Mouse (Mus musculus): ENCODE measurements around the gene AI413582. TPM values are rescaled to one million over a fixed set of nuclear protein-coding genes. Genes with fewer than 3 reads are reported as not detected.

AI413582 gene
- total and polyA plus RNA-seq, 2 experiments from 2014 or later = 11.1 to 18.5 TPM

DNA sequence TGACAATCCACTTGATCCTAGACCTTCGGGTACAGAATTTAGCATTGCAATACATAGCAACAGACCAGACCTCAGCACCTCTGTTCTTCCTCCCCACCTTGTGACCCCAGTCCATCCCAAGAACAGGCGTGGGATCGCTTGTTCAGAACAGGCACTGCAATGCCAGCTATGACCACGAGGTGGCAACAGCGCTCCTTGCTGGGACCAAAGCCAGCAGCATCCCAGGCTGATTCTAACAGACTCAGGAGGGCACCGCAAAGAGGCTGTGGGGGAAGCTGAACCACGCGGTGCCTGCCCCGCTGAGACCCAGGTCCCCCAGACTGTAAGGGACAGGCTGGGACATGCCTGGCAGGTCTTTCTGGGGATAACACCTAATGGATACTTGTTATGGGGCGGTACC, 30.8 kb downstream of the AI413582 start:
- Histone ChIP-seq H3K9ac (replicated peaks; ENCODE audit: low read depth, low read length) (no peak overlapping the region), H3K9me3 (replicated peaks; ENCODE audit: control insufficient read depth, low read length) (no peaks in the 10 kb centered on the region), H3K27ac (ENCODE audit: low read depth) (no peak overlapping the region), H3K27me3 (ENCODE audit: control insufficient read depth, insufficient read depth, low read length) (no peaks in the 10 kb centered on the region), H3K4me3 (ENCODE audit: low read depth, low read length) (no peak overlapping the region), H3K4me2 (ENCODE audit: low read depth, low read length) (no peak overlapping the region), H3K4me1 (ENCODE audit: control insufficient read depth, insufficient read depth) (no peaks in the 10 kb centered on the region), H3K36me3 (replicated peaks; ENCODE audit: control insufficient read depth, insufficient read depth, low read length) (no peaks in the 10 kb centered on the region)
- no peak for TF ChIP-seq EP300 (IDR thresholded peaks at IDR 0.05; ENCODE audit: low read depth)
- TF ChIP-seq CTCF (IDR thresholded peaks at IDR 0.05; ENCODE audit: low read depth) = peak; percentile 100
- DNase-seq (ENCODE audit: low spot score) (peak; percentile 64), ATAC-seq (ENCODE audit: insufficient read depth, low read depth) (peak; percentile 70)
- 7% methylated on average over 10 of the region's 10 CpGs for WGBS

DNA sequence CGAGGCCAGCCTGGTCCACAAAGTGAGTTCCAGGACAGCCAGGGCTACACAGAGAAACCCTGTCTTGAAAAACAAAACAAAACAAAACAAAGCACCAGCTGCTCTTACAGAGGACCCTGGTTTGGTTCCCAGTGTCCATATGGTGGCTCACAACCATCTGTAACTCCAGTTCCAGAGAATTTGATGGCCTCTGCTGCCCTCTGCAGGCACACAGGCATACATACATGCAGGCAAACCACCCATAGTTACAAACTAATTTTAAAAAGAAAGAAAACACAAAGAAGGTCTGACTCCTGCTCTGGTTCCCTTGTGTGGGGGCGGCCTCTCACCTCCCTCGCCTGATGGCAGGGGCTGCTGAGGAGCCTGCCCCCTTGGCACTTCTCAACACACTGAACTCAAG, 32.2 kb downstream of the AI413582 start:
- no peaks in the 10 kb centered on the region for H3K9me3 ChIP-seq (replicated peaks; ENCODE audit: control insufficient read depth, low read length)
- no peak overlapping the region for H3K27ac ChIP-seq (ENCODE audit: low read depth)
- no peak overlapping the region for H3K4me2 ChIP-seq (ENCODE audit: low read depth, low read length)
- H3K36me3 ChIP-seq (replicated peaks; ENCODE audit: control insufficient read depth, insufficient read depth, low read length) = no peaks in the 10 kb centered on the region
- no peaks in the 10 kb centered on the region for H3K27me3 ChIP-seq (ENCODE audit: control insufficient read depth, insufficient read depth, low read length)
- H3K9ac ChIP-seq (replicated peaks; ENCODE audit: low read depth, low read length) = no peak overlapping the region
- TF ChIP-seq EP300 (IDR thresholded peaks at IDR 0.05; ENCODE audit: low read depth) (no peak), CTCF (IDR thresholded peaks at IDR 0.05; ENCODE audit: low read depth) (peak; percentile 18; the same call in 1 of the 2 replicates)
- H3K4me3 ChIP-seq (ENCODE audit: low read depth, low read length) = no peak overlapping the region
- no peak for DNase-seq (ENCODE audit: low spot score)
- no peak for ATAC-seq (ENCODE audit: insufficient read depth, low read depth)
- no peaks in the 10 kb centered on the region for H3K4me1 ChIP-seq (ENCODE audit: control insufficient read depth, insufficient read depth)
- WGBS = 75% methylated on average over 3 of the region's 3 CpGs

DNA sequence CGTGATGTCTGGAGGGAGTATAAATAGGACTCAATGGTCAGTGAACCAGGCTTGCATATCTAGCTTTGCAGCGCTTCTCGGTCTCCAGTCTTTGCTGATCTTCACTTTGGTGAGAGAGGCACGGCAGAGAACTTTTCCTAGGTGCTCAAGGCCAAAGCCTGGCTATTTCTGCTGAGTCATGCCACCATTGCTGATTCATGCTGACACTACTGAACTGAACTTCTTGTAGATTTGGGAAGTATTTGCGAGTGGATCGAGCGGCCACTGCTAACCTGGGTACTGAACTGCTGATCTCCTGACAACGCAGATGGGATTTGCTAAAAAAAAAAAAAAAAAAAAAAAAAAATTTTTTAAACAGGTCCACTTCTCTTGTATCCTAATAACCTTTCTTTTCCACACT, 33.5 kb downstream of the AI413582 start:
- Histone ChIP-seq H3K27ac (ENCODE audit: low read depth) (no peak overlapping the region), H3K27me3 (ENCODE audit: control insufficient read depth, insufficient read depth, low read length) (no peaks in the 10 kb centered on the region), H3K4me2 (ENCODE audit: low read depth, low read length) (no peak overlapping the region), H3K4me3 (ENCODE audit: low read depth, low read length) (no peak overlapping the region), H3K4me1 (ENCODE audit: control insufficient read depth, insufficient read depth) (no peaks in the 10 kb centered on the region), H3K36me3 (replicated peaks; ENCODE audit: control insufficient read depth, insufficient read depth, low read length) (no peaks in the 10 kb centered on the region), H3K9ac (replicated peaks; ENCODE audit: low read depth, low read length) (no peak overlapping the region), H3K9me3 (replicated peaks; ENCODE audit: control insufficient read depth, low read length) (no peaks in the 10 kb centered on the region)
- no peak for TF ChIP-seq CTCF (IDR thresholded peaks at IDR 0.05; ENCODE audit: low read depth)
- no peak for DNase-seq (ENCODE audit: low spot score)
- ATAC-seq (ENCODE audit: insufficient read depth, low read depth) = no peak
- 84% methylated on average over 8 of the region's 8 CpGs for WGBS

DNA sequence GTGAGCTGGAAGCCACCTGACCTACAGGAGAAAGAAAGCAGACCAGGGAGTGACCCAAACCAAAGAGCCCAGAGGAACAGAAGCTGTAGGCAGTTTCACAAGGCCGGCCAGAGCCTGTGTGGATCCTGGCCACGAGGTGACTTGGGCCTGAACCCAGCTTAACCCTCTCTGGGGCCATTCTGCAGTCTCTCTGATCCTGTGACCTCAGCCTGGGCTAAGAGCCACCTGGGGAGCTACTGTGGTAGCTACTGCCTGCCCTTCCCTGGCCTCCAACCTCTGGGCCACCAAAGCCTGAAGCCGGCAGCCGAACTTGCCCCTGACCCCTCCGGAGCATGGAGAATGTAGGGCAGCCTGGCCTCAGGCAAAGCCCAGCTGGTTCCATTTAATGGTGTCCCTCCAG, 36.8 kb downstream of the AI413582 start:
- H3K36me3 ChIP-seq (replicated peaks; ENCODE audit: control insufficient read depth, insufficient read depth, low read length) = no peaks in the 10 kb centered on the region
- 72% methylated on average over 5 of the region's 5 CpGs for WGBS
- no peak overlapping the region for H3K9ac ChIP-seq (replicated peaks; ENCODE audit: low read depth, low read length)
- ATAC-seq (ENCODE audit: insufficient read depth, low read depth) (no peak), DNase-seq (ENCODE audit: low spot score) (no peak)
- no peak overlapping the region for H3K4me2 ChIP-seq (ENCODE audit: low read depth, low read length)
- no peaks in the 10 kb centered on the region for H3K9me3 ChIP-seq (replicated peaks; ENCODE audit: control insufficient read depth, low read length)
- H3K4me3 ChIP-seq (ENCODE audit: low read depth, low read length) = no peak overlapping the region
- H3K4me1 ChIP-seq (ENCODE audit: control insufficient read depth, insufficient read depth) = no peaks in the 10 kb centered on the region
- no peak overlapping the region for H3K27ac ChIP-seq (ENCODE audit: low read depth)
- TF ChIP-seq CTCF (IDR thresholded peaks at IDR 0.05; ENCODE audit: low read depth) (no peak), EP300 (IDR thresholded peaks at IDR 0.05; ENCODE audit: low read depth) (no peak)
- H3K27me3 ChIP-seq (ENCODE audit: control insufficient read depth, insufficient read depth, low read length) = no peaks in the 10 kb centered on the region

DNA sequence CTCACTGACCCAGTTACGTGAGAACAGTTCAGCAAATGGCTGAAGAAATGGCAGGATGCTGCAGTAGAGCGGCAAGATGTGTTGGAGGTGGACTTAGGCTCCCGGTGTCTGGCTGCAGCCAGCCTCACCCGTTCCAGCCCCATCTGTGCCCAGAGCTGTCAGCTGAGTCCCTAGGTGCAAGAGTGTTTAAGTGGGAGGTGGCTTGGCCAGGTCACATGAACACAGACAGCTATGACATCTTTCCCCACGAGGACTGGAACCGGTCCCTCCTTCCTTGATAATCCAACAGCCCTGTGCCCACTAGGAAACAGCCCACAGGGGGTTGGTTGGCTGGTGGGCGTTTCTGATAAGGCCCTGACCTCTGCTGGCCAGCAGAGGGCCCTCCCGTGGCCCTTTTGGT, 37.5 kb downstream of the AI413582 start:
- Histone ChIP-seq H3K9ac (replicated peaks; ENCODE audit: low read depth, low read length) (no peak overlapping the region), H3K9me3 (replicated peaks; ENCODE audit: control insufficient read depth, low read length) (no peaks in the 10 kb centered on the region), H3K27me3 (ENCODE audit: control insufficient read depth, insufficient read depth, low read length) (no peaks in the 10 kb centered on the region), H3K36me3 (replicated peaks; ENCODE audit: control insufficient read depth, insufficient read depth, low read length) (no peaks in the 10 kb centered on the region), H3K4me1 (ENCODE audit: control insufficient read depth, insufficient read depth) (no peaks in the 10 kb centered on the region), H3K4me2 (ENCODE audit: low read depth, low read length) (no peak overlapping the region), H3K27ac (ENCODE audit: low read depth) (no peak overlapping the region), H3K4me3 (ENCODE audit: low read depth, low read length) (no peak overlapping the region)
- ATAC-seq (ENCODE audit: insufficient read depth, low read depth) = no peak
- 40% methylated on average over 8 of the region's 8 CpGs for whole genome bisulfite sequencing
- TF ChIP-seq EP300 (IDR thresholded peaks at IDR 0.05; ENCODE audit: low read depth) (no peak), CTCF (IDR thresholded peaks at IDR 0.05; ENCODE audit: low read depth) (no peak)
- no peak for DNase-seq (ENCODE audit: low spot score)

DNA sequence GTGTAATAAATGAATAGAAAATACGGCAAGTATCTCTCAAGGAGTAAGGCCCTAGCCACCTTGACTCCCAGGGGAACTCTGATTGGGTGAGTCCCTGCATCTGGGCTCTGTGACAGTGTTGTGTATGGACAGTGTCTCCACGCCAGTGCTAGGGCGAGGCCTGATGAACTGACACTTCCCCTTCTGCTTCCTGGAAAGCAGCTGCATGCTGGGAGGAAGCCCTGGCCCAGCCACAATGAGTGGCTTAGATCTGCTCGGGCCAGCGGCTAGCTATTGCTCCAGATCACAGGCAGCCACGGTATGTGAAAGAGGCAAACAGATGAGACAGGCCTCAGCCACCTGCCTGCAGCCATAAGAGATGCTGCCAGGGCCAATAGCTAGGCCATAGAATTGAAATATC, 38.4 kb downstream of the AI413582 start:
- H3K9ac ChIP-seq (replicated peaks; ENCODE audit: low read depth, low read length) = no peak overlapping the region
- no peak overlapping the region for H3K4me3 ChIP-seq (ENCODE audit: low read depth, low read length)
- H3K27ac ChIP-seq (ENCODE audit: low read depth) = no peak overlapping the region
- H3K9me3 ChIP-seq (replicated peaks; ENCODE audit: control insufficient read depth, low read length) = no peaks in the 10 kb centered on the region
- no peaks in the 10 kb centered on the region for H3K4me1 ChIP-seq (ENCODE audit: control insufficient read depth, insufficient read depth)
- no peaks in the 10 kb centered on the region for H3K27me3 ChIP-seq (ENCODE audit: control insufficient read depth, insufficient read depth, low read length)
- no peak for ATAC-seq (ENCODE audit: insufficient read depth, low read depth)
- 56% methylated on average over 6 of the region's 6 CpGs for WGBS
- TF ChIP-seq EP300 (IDR thresholded peaks at IDR 0.05; ENCODE audit: low read depth) = no peak
- no peak for TF ChIP-seq CTCF (IDR thresholded peaks at IDR 0.05; ENCODE audit: low read depth)
- H3K4me2 ChIP-seq (ENCODE audit: low read depth, low read length) = no peak overlapping the region
- H3K36me3 ChIP-seq (replicated peaks; ENCODE audit: control insufficient read depth, insufficient read depth, low read length) = no peaks in the 10 kb centered on the region
- no peak for DNase-seq (ENCODE audit: low spot score)

Data from heart, postnatal 0 days (tissue).